Mouse (Mus musculus): Measurements from ENCODE around the gene Atrnl1. TPM values are rescaled to one million over a fixed set of nuclear protein-coding genes. Genes with fewer than 3 reads are reported as not detected.

Gene Atrnl1
- polyA plus RNA-seq, 1 experiment from 2014 or later: 7.6 TPM

- 88% methylated on average over 1 of the region's 1 CpGs for WGBS
- H3K27ac ChIP-seq (ENCODE audit: low read depth, low read length): no peak overlapping the region
- no peaks in the 10 kb centered on the region for H3K9me3 ChIP-seq (ENCODE audit: control insufficient read depth, low read length)
- H3K4me3 ChIP-seq (ENCODE audit: low read depth, low read length): no peak overlapping the region
- H3K36me3 ChIP-seq (ENCODE audit: control insufficient read depth, insufficient read depth, low read length): no peaks in the 10 kb centered on the region
- DNase-seq (ENCODE audit: low spot score) (no peak), ATAC-seq (ENCODE audit: insufficient read depth, low FRiP score, low TSS enrichment) (no peak)
- H3K9ac ChIP-seq (ENCODE audit: low read length): no peak overlapping the region
- no peak overlapping the region for H3K4me2 ChIP-seq (ENCODE audit: low read depth)
- H3K4me1 ChIP-seq (ENCODE audit: control insufficient read depth, insufficient read depth, low read length): no peaks in the 10 kb centered on the region
- no peaks in the 10 kb centered on the region for H3K27me3 ChIP-seq (ENCODE audit: control insufficient read depth, insufficient read depth, low read length)
Observed at GRCm38 (mm10) chr19:58011636-58012035, 400.8 kb downstream of the Atrnl1 start.

GRCm38 (mm10) chr19:58015741-58016140, 404.9 kb downstream of the Atrnl1 start:
- WGBS: 93% methylated on average over 6 of the region's 6 CpGs
- Histone ChIP-seq H3K9ac (ENCODE audit: low read length) (no peak overlapping the region), H3K4me3 (ENCODE audit: low read depth, low read length) (no peak overlapping the region), H3K27ac (ENCODE audit: low read depth, low read length) (no peak overlapping the region), H3K4me2 (ENCODE audit: low read depth) (no peak overlapping the region), H3K9me3 (ENCODE audit: control insufficient read depth, low read length) (no peaks in the 10 kb centered on the region), H3K27me3 (ENCODE audit: control insufficient read depth, insufficient read depth, low read length) (no peaks in the 10 kb centered on the region), H3K4me1 (ENCODE audit: control insufficient read depth, insufficient read depth, low read length) (no peaks in the 10 kb centered on the region), H3K36me3 (ENCODE audit: control insufficient read depth, insufficient read depth, low read length) (no peaks in the 10 kb centered on the region)
- DNase-seq (ENCODE audit: low spot score): no peak
- ATAC-seq (ENCODE audit: insufficient read depth, low FRiP score, low TSS enrichment): no peak

- H3K9ac ChIP-seq (ENCODE audit: low read length): no peak overlapping the region
- DNase-seq (ENCODE audit: low spot score): no peak
- no peak overlapping the region for H3K4me2 ChIP-seq (ENCODE audit: low read depth)
- no peaks in the 10 kb centered on the region for H3K36me3 ChIP-seq (ENCODE audit: control insufficient read depth, insufficient read depth, low read length)
- no peak for ATAC-seq (ENCODE audit: insufficient read depth, low FRiP score, low TSS enrichment)
- no peak overlapping the region for H3K27ac ChIP-seq (ENCODE audit: low read depth, low read length)
- H3K4me3 ChIP-seq (ENCODE audit: low read depth, low read length): no peak overlapping the region
- H3K4me1 ChIP-seq (ENCODE audit: control insufficient read depth, insufficient read depth, low read length): no peaks in the 10 kb centered on the region
- WGBS: 88% methylated on average over 9 of the region's 9 CpGs
- no peaks in the 10 kb centered on the region for H3K27me3 ChIP-seq (ENCODE audit: control insufficient read depth, insufficient read depth, low read length)
- no peaks in the 10 kb centered on the region for H3K9me3 ChIP-seq (ENCODE audit: control insufficient read depth, low read length)
Observed at GRCm38 (mm10) chr19:58016561-58017453, 406.0 kb downstream of the Atrnl1 start.

GRCm38 (mm10) chr19:58017468-58017867, 406.6 kb downstream of the Atrnl1 start:
- DNase-seq (ENCODE audit: low spot score) (no peak), ATAC-seq (ENCODE audit: insufficient read depth, low FRiP score, low TSS enrichment) (no peak)
- Histone ChIP-seq H3K4me3 (ENCODE audit: low read depth, low read length) (no peak overlapping the region), H3K4me1 (ENCODE audit: control insufficient read depth, insufficient read depth, low read length) (no peaks in the 10 kb centered on the region), H3K9ac (ENCODE audit: low read length) (no peak overlapping the region), H3K4me2 (ENCODE audit: low read depth) (no peak overlapping the region), H3K36me3 (ENCODE audit: control insufficient read depth, insufficient read depth, low read length) (no peaks in the 10 kb centered on the region), H3K9me3 (ENCODE audit: control insufficient read depth, low read length) (no peaks in the 10 kb centered on the region), H3K27ac (ENCODE audit: low read depth, low read length) (no peak overlapping the region), H3K27me3 (ENCODE audit: control insufficient read depth, insufficient read depth, low read length) (no peaks in the 10 kb centered on the region)
- 89% methylated on average over 3 of the region's 3 CpGs for WGBS

- H3K27ac ChIP-seq (ENCODE audit: low read depth, low read length): no peak overlapping the region
- no peak overlapping the region for H3K4me3 ChIP-seq (ENCODE audit: low read depth, low read length)
- no peaks in the 10 kb centered on the region for H3K9me3 ChIP-seq (ENCODE audit: control insufficient read depth, low read length)
- H3K27me3 ChIP-seq (ENCODE audit: control insufficient read depth, insufficient read depth, low read length): no peaks in the 10 kb centered on the region
- H3K4me2 ChIP-seq (ENCODE audit: low read depth): no peak overlapping the region
- no peak overlapping the region for H3K9ac ChIP-seq (ENCODE audit: low read length)
- WGBS: 77% methylated on average over 5 of the region's 5 CpGs
- no peak for DNase-seq (ENCODE audit: low spot score)
- no peaks in the 10 kb centered on the region for H3K36me3 ChIP-seq (ENCODE audit: control insufficient read depth, insufficient read depth, low read length)
- no peaks in the 10 kb centered on the region for H3K4me1 ChIP-seq (ENCODE audit: control insufficient read depth, insufficient read depth, low read length)
- ATAC-seq (ENCODE audit: insufficient read depth, low FRiP score, low TSS enrichment): no peak
Observed at GRCm38 (mm10) chr19:58018698-58019097, 407.9 kb downstream of the Atrnl1 start.

- ATAC-seq (ENCODE audit: insufficient read depth, low FRiP score, low TSS enrichment): no peak
- Histone ChIP-seq H3K27ac (ENCODE audit: low read depth, low read length) (no peak overlapping the region), H3K9ac (ENCODE audit: low read length) (no peak overlapping the region), H3K4me1 (ENCODE audit: control insufficient read depth, insufficient read depth, low read length) (no peaks in the 10 kb centered on the region), H3K4me2 (ENCODE audit: low read depth) (no peak overlapping the region), H3K27me3 (ENCODE audit: control insufficient read depth, insufficient read depth, low read length) (no peaks in the 10 kb centered on the region), H3K4me3 (ENCODE audit: low read depth, low read length) (no peak overlapping the region), H3K9me3 (ENCODE audit: control insufficient read depth, low read length) (no peaks in the 10 kb centered on the region), H3K36me3 (ENCODE audit: control insufficient read depth, insufficient read depth, low read length) (no peaks in the 10 kb centered on the region)
- no peak for DNase-seq (ENCODE audit: low spot score)
- whole genome bisulfite sequencing: 97% methylated on average over 8 of the region's 8 CpGs
Observed at GRCm38 (mm10) chr19:58021514-58022284, 410.9 kb downstream of the Atrnl1 start.

- Histone ChIP-seq H3K9ac (ENCODE audit: low read length) (no peak overlapping the region), H3K27me3 (ENCODE audit: control insufficient read depth, insufficient read depth, low read length) (no peaks in the 10 kb centered on the region), H3K4me1 (ENCODE audit: control insufficient read depth, insufficient read depth, low read length) (no peaks in the 10 kb centered on the region), H3K4me2 (ENCODE audit: low read depth) (no peak overlapping the region), H3K27ac (ENCODE audit: low read depth, low read length) (no peak overlapping the region), H3K36me3 (ENCODE audit: control insufficient read depth, insufficient read depth, low read length) (no peaks in the 10 kb centered on the region), H3K4me3 (ENCODE audit: low read depth, low read length) (no peak overlapping the region), H3K9me3 (ENCODE audit: control insufficient read depth, low read length) (no peaks in the 10 kb centered on the region)
- DNase-seq (ENCODE audit: low spot score) (no peak), ATAC-seq (ENCODE audit: insufficient read depth, low FRiP score, low TSS enrichment) (no peak)
- WGBS: 84% methylated on average over 14 of the region's 14 CpGs
Observed at GRCm38 (mm10) chr19:58023216-58023825, 412.5 kb downstream of the Atrnl1 start.

- no peak for ATAC-seq (ENCODE audit: insufficient read depth, low FRiP score, low TSS enrichment)
- H3K27ac ChIP-seq (ENCODE audit: low read depth, low read length): no peak overlapping the region
- WGBS: 89% methylated on average over 2 of the region's 2 CpGs
- H3K4me1 ChIP-seq (ENCODE audit: control insufficient read depth, insufficient read depth, low read length): no peaks in the 10 kb centered on the region
- no peaks in the 10 kb centered on the region for H3K27me3 ChIP-seq (ENCODE audit: control insufficient read depth, insufficient read depth, low read length)
- no peak overlapping the region for H3K4me3 ChIP-seq (ENCODE audit: low read depth, low read length)
- no peak overlapping the region for H3K4me2 ChIP-seq (ENCODE audit: low read depth)
- DNase-seq (ENCODE audit: low spot score): no peak
- no peak overlapping the region for H3K9ac ChIP-seq (ENCODE audit: low read length)
- H3K9me3 ChIP-seq (ENCODE audit: control insufficient read depth, low read length): no peaks in the 10 kb centered on the region
- no peaks in the 10 kb centered on the region for H3K36me3 ChIP-seq (ENCODE audit: control insufficient read depth, insufficient read depth, low read length)
Observed at GRCm38 (mm10) chr19:58025053-58025452, 414.2 kb downstream of the Atrnl1 start.

Data from neural tube, embryonic 11.5 days (tissue).